Mouse (Mus musculus): ENCODE measurements around the gene Ddt. TPM values are rescaled to one million over a fixed set of nuclear protein-coding genes. Genes with fewer than 3 reads are reported as not detected.

Ddt gene
- polyA plus RNA-seq, 1 experiment = 64.2 TPM

DNA sequence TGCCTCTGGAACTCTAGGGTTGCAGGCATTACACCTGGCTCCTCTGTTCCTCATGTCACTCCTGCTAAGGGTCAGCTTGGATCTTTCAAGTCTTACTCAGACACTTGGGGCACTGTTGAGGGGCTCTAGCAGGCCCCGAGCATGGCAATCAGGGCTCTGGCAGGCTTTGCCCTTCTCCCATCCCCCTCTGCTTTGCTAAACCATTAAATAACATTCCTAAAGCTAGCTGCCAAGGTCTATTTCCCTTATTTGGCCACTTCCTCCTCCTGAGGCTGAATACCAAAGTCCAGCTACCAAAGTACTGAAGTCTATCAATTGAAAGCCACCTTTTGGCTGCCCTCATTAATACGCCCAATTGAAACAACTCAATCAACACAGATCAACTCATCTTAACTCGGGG lies 21.7 kb upstream of the Ddt start:
- peaks cover 4% of the 10 kb centered on the region for H3K27me3 ChIP-seq (ENCODE audit: control insufficient read depth, insufficient read depth, insufficient read length)
- no peaks in the 10 kb centered on the region for H3K79me2 ChIP-seq (ENCODE audit: control insufficient read depth, insufficient read depth)
- no peak overlapping the region for H3K4me2 ChIP-seq (ENCODE audit: low read depth)
- H3ac ChIP-seq (ENCODE audit: control insufficient read depth, insufficient read length) = no peak overlapping the region
- H3K36me3 ChIP-seq (ENCODE audit: control insufficient read depth, insufficient read depth) = no peaks in the 10 kb centered on the region
- TF ChIP-seq MAX (IDR thresholded peaks at IDR 0.05; ENCODE audit: low read depth) (no peak), SRF (IDR thresholded peaks at IDR 0.05; ENCODE audit: control insufficient read depth, insufficient read length, low read depth) (peak; percentile 82), MYOG (IDR thresholded peaks at IDR 0.05; ENCODE audit: control insufficient read depth in 1 of 3, insufficient read depth in 1 of 3, insufficient read length in 2 of 3, low read depth in 2 of 3) (no peak)
- no peak overlapping the region for H3K4me3 ChIP-seq

DNA sequence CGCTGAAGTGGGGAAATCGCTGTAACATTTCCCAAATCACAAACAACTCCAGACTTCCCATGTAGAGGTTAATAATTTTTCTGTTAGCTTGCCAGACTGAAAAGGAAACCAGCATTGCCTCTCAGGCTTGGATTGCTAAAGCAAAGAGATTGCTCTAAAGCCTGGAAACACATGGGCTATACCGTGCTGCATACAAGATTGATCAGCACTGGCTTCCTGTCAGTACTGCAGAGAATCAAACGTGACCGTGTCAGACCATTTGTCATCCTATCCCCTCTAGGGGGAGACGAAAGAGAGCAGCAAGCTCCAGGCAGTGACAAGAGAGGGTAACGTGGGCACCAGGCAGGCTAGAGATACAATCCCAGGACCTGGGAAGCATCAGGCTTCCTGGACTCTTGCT lies 17.6 kb upstream of the Ddt start:
- H3K27me3 ChIP-seq (ENCODE audit: control insufficient read depth, insufficient read depth, insufficient read length) = no peaks in the 10 kb centered on the region
- H3K4me2 ChIP-seq (ENCODE audit: low read depth) = peak overlapping the region; percentile 2
- H3K4me3 ChIP-seq = no peak overlapping the region
- TF ChIP-seq MYOG (IDR thresholded peaks at IDR 0.05; ENCODE audit: control insufficient read depth in 1 of 3, insufficient read depth in 1 of 3, insufficient read length in 2 of 3, low read depth in 2 of 3) (no peak), E2F4 (IDR thresholded peaks at IDR 0.05; ENCODE audit: insufficient read depth) (no peak), MYOD1 (IDR thresholded peaks at IDR 0.05; ENCODE audit: control insufficient read depth in 1 of 3, insufficient read length in 2 of 3, low read depth in 2 of 3) (no peak), USF1 (IDR thresholded peaks at IDR 0.05; ENCODE audit: low read depth) (no peak), POLR2A (IDR thresholded peaks at IDR 0.05; ENCODE audit: insufficient read length, low read depth) (no peak), POLR2AphosphoS2 (IDR thresholded peaks at IDR 0.05; ENCODE audit: insufficient read length, low read depth) (no peak), TCF3 (IDR thresholded peaks at IDR 0.05; ENCODE audit: insufficient read length, low read depth) (no peak), MAX (IDR thresholded peaks at IDR 0.05; ENCODE audit: low read depth) (no peak), REST (IDR thresholded peaks at IDR 0.05; ENCODE audit: insufficient read depth, insufficient read length) (no peak), SRF (IDR thresholded peaks at IDR 0.05; ENCODE audit: control insufficient read depth, insufficient read length, low read depth) (no peak), TCF12 (IDR thresholded peaks at IDR 0.05; ENCODE audit: insufficient read depth, poor library complexity, severe bottlenecking) (no peak), CEBPB (IDR thresholded peaks at IDR 0.05; ENCODE audit: insufficient read depth, poor library complexity, severe bottlenecking) (no peak)
- no peaks in the 10 kb centered on the region for H3K36me3 ChIP-seq (ENCODE audit: control insufficient read depth, insufficient read depth)
- H3K79me2 ChIP-seq (ENCODE audit: control insufficient read depth, insufficient read depth) = no peaks in the 10 kb centered on the region
- H3ac ChIP-seq (ENCODE audit: control insufficient read depth, insufficient read length) = no peak overlapping the region

DNA sequence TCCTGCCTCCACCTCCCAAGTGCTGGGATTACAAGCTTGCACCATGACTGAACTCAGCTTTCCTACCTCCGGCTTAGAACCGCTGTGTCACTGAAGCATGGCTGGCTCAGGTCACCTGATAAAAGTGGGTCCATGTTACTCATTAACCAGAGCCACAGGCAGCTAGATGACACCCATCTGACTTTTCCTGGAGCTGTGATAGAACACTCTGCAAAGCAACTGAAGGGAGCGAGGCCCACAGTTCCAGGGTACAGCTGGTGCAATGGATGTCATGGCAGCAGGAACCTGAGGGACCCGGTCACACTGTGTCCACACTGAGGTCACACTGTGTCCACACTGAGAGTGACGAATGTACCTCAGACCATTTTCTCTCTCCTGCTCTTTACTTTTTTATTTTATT lies 16.6 kb upstream of the Ddt start:
- Histone ChIP-seq H3K4me3 (no peak overlapping the region), H3K36me3 (ENCODE audit: control insufficient read depth, insufficient read depth) (no peaks in the 10 kb centered on the region), H3K4me2 (ENCODE audit: low read depth) (no peak overlapping the region), H3K79me2 (ENCODE audit: control insufficient read depth, insufficient read depth) (no peaks in the 10 kb centered on the region), H3K27me3 (ENCODE audit: control insufficient read depth, insufficient read depth, insufficient read length) (peaks cover 3% of the 10 kb centered on the region), H3ac (ENCODE audit: control insufficient read depth, insufficient read length) (no peak overlapping the region)
- TF ChIP-seq SRF (IDR thresholded peaks at IDR 0.05; ENCODE audit: control insufficient read depth, insufficient read length, low read depth) (no peak), USF1 (IDR thresholded peaks at IDR 0.05; ENCODE audit: low read depth) (no peak), E2F4 (IDR thresholded peaks at IDR 0.05; ENCODE audit: insufficient read depth) (no peak), POLR2AphosphoS2 (IDR thresholded peaks at IDR 0.05; ENCODE audit: insufficient read length, low read depth) (no peak), CEBPB (IDR thresholded peaks at IDR 0.05; ENCODE audit: insufficient read depth, poor library complexity, severe bottlenecking) (no peak), MYOD1 (IDR thresholded peaks at IDR 0.05; ENCODE audit: control insufficient read depth in 1 of 3, insufficient read length in 2 of 3, low read depth in 2 of 3) (no peak), POLR2A (IDR thresholded peaks at IDR 0.05; ENCODE audit: insufficient read length, low read depth) (no peak), TCF12 (IDR thresholded peaks at IDR 0.05; ENCODE audit: insufficient read depth, poor library complexity, severe bottlenecking) (no peak), MYOG (IDR thresholded peaks at IDR 0.05; ENCODE audit: control insufficient read depth in 1 of 3, insufficient read depth in 1 of 3, insufficient read length in 2 of 3, low read depth in 2 of 3) (no peak), REST (IDR thresholded peaks at IDR 0.05; ENCODE audit: insufficient read depth, insufficient read length) (no peak), TCF3 (IDR thresholded peaks at IDR 0.05; ENCODE audit: insufficient read length, low read depth) (no peak), MAX (IDR thresholded peaks at IDR 0.05; ENCODE audit: low read depth) (no peak)

DNA sequence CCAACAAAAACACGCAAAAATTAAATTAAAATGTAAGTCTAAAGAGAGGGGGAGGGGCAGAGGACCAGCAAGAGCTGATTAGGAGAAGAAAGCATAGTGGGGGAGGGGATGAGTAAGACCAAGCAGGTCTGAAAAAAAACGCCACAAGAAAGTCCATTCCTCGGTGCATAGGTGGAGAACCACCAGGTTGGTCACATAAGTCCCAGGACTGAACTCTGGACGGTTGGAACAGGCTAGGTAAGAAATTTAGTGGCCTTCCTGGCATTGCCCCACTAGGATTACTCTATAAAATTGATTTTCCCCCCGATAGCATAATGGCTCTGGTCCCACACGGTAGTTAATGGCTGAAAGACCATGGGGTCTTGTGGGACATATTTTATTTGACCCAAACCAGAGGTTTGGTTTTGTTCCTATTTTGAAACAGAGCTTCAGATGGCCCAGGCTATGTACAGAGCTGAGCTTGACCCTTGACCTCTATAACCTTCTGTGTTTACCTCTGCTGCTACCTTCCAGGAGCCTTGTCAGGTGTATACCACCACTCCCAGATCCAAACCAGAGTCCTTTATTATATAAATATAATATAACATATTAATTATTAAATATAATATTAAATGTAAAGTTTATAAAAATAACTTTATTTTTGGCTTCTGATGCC lies 16.0 kb upstream of the Ddt start:
- H3K36me3 ChIP-seq (ENCODE audit: control insufficient read depth, insufficient read depth) = no peaks in the 10 kb centered on the region
- H3K79me2 ChIP-seq (ENCODE audit: control insufficient read depth, insufficient read depth) = no peaks in the 10 kb centered on the region
- no peak overlapping the region for H3K4me3 ChIP-seq
- no peak for TF ChIP-seq USF1 (IDR thresholded peaks at IDR 0.05; ENCODE audit: low read depth)
- TF ChIP-seq E2F4 (IDR thresholded peaks at IDR 0.05; ENCODE audit: insufficient read depth) = no peak
- no peak for TF ChIP-seq MYOD1 (IDR thresholded peaks at IDR 0.05; ENCODE audit: control insufficient read depth in 1 of 3, insufficient read length in 2 of 3, low read depth in 2 of 3)
- TF ChIP-seq CEBPB (IDR thresholded peaks at IDR 0.05; ENCODE audit: insufficient read depth, poor library complexity, severe bottlenecking) = no peak
- H3ac ChIP-seq (ENCODE audit: control insufficient read depth, insufficient read length) = no peak overlapping the region
- H3K4me2 ChIP-seq (ENCODE audit: low read depth) = no peak overlapping the region
- peaks cover 5% of the 10 kb centered on the region for H3K27me3 ChIP-seq (ENCODE audit: control insufficient read depth, insufficient read depth, insufficient read length)

DNA sequence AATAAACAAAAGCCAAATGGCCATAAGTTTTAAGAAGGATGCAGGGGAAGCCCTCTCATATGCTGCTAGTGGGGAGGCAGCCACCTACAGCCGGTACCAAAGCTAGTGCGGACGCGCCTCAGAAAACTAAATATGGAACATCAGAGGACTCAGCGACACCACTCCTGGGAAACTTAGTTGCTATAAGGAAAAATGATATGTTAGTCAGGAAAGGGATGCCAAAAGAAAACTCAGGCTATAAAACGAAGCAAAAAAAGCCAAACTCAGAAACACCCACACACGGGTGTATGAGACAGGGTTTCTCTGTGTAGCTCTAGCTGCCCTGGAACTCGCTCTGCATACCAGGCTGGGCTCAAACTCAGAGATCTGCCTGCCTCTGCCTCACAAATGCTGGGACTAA lies 15.1 kb upstream of the Ddt start:
- Histone ChIP-seq H3ac (ENCODE audit: control insufficient read depth, insufficient read length) (no peak overlapping the region), H3K79me2 (ENCODE audit: control insufficient read depth, insufficient read depth) (no peaks in the 10 kb centered on the region), H3K27me3 (ENCODE audit: control insufficient read depth, insufficient read depth, insufficient read length) (peaks cover 11% of the 10 kb centered on the region), H3K4me2 (ENCODE audit: low read depth) (no peak overlapping the region), H3K36me3 (ENCODE audit: control insufficient read depth, insufficient read depth) (no peaks in the 10 kb centered on the region), H3K4me3 (no peak overlapping the region)
- TF ChIP-seq POLR2A (IDR thresholded peaks at IDR 0.05; ENCODE audit: insufficient read length, low read depth) (no peak), MAX (IDR thresholded peaks at IDR 0.05; ENCODE audit: low read depth) (no peak), CEBPB (IDR thresholded peaks at IDR 0.05; ENCODE audit: insufficient read depth, poor library complexity, severe bottlenecking) (no peak), POLR2AphosphoS2 (IDR thresholded peaks at IDR 0.05; ENCODE audit: insufficient read length, low read depth) (no peak), USF1 (IDR thresholded peaks at IDR 0.05; ENCODE audit: low read depth) (no peak), TCF12 (IDR thresholded peaks at IDR 0.05; ENCODE audit: insufficient read depth, poor library complexity, severe bottlenecking) (no peak), MYOG (IDR thresholded peaks at IDR 0.05; ENCODE audit: control insufficient read depth in 1 of 3, insufficient read depth in 1 of 3, insufficient read length in 2 of 3, low read depth in 2 of 3) (no peak), SRF (IDR thresholded peaks at IDR 0.05; ENCODE audit: control insufficient read depth, insufficient read length, low read depth) (no peak), MYOD1 (IDR thresholded peaks at IDR 0.05; ENCODE audit: control insufficient read depth in 1 of 3, insufficient read length in 2 of 3, low read depth in 2 of 3) (no peak), REST (IDR thresholded peaks at IDR 0.05; ENCODE audit: insufficient read depth, insufficient read length) (no peak), E2F4 (IDR thresholded peaks at IDR 0.05; ENCODE audit: insufficient read depth) (no peak), TCF3 (IDR thresholded peaks at IDR 0.05; ENCODE audit: insufficient read length, low read depth) (no peak)
